Mouse (Mus musculus) 3T3-L1 (cell line): ENCODE measurements around the gene Fpr3.
A peak's percentile ranks its signal among the peaks of the same experiment; 100 is the strongest.
"Not testable (repeated sequence)": the region's sequence is repeated elsewhere in the genome, so short reads cannot be mapped to it uniquely, and the experiment has no call there.

Experiments
- DNase-seq: peaks from one replicate; pipeline ENCODE4 v3.0.0-alpha.2; 2015; ENCODE audit warnings: low read depth, low spot score

Gene Fpr3

DNA sequence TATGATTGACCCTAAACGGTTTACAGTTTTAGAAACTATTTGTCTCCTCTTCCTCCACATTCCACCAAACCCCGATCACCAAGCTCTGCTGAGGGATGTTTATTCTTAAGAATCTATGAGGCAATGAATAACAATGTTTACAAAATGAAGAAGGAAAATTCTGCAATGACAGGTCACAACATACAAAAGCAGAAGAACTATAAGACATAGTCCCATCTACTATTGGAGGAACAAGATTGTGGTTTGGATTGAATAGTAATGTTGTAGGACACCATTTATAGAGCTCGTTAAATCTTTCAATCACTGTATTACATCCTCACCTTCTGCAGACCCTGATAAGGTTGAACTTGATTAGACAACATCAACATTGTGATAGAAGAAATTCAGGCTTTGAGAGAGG, 5.0 kb upstream of the Fpr3 start:
- no peak for DNase-seq

DNA sequence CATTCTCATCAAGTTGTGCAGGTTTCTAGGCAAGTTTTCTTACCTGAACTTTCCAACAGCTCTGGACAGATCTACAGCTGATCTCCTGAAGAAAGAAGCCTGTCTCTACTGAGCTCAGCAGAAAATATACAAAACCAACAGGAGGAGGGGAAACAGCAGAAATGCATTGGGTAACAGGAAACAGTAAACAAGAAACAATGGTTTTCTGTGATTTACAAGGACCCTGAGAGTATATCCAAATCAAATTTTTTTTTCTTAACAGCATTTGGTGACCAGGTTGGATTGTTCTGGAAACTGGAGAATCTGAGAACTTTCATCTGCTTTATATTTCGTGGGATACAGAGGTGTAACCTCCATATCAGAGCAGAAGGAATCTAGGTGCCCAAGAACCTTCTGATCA, 3.8 kb upstream of the Fpr3 start, which contains the start of gene Fpr1:
TSS of gene Fpr1 (minus strand) at position 101 of the 400 bp plus-strand sequence.
- DNase-seq: no peak

DNA sequence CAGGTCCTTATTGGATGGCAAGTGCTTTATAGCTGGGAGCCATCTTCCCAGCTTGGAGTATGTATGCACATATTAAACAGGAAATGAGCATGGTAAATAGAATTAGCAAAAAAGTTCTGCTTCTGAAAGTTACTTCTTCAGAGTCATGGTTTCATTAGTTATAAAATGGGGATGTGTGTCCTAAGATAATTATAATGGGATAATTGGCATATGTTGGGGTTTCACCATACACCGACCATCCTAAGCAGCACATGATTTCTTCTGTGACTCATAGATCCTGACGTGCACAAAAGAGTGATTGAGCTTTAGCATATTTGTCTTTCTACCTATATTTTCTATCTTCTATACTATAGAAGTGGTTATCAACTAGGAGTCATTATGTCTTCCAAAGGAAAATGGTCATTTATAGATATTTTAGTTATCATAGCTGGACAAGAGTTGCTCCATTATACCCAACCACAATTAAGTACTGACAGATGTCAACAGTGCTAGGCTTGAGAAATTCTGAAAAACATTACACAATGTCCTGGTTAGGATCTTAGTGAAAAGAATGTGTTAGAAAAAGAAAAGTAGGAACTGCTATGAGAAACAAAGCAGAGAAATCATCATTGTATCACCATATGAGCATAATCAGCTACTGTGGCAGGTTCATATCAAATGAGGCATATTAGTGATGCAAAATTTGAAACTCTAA, 2.2 kb downstream of the Fpr3 start:
- no peak for DNase-seq

DNA sequence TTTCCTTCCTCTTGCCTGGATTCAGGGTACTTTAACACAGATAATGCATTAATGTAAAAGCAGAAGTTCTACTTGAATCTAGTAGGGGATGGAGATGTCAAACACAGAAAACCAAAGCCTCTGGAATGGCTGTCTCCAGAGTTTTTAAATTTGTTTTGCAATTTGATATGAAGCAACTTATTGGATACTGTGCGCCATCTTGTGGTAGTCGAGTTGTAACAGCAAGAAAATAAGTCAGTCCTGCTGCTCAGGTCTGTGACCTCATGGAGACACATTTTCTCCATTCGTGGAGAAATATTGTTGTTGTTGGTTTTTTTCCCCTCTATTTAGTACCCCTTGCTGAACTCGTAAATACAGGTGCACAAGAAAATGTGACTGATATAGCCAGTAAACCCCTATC, 8.4 kb downstream of the Fpr3 start:
- DNase-seq: peak; percentile 86

DNA sequence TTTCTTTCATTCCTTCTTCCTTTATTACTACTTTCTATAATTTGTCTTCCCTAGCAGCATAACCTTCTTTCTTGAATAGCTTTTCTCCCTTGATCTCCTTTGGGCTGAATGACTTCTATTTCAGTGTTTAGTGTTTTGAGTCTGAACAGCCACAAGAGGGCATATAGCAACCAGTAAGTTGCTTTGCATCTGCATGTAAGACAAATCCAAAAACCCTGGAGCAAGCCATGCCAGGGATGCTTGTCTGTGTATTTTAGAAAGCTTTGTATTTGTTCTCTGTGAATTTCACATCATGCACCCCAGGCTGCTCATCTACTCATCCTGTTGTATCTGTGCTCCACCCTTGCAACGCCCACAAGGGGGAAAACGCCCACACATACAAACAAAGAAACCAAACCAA, 11.6 kb downstream of the Fpr3 start:
- peak; percentile 62 for DNase-seq

DNA sequence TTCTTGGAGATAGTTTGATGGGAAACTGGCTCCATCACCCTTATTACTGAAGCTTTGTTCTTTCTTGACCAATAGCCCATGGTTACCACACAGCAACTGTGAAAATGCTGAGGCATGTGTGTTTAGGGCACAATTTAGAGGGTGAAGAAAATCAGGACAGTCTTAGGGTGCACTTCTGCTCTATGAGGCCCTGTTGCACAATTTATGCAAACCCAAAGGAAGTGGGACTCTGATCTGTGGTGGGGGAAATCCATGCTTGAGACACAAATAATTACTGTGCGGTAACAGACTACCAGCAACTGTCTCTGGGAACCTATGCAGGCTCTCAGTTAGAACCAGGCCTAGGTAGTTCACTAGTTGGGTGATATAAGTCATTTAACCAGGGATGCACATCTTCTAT, 13.1 kb downstream of the Fpr3 start:
- no peak for DNase-seq

DNA sequence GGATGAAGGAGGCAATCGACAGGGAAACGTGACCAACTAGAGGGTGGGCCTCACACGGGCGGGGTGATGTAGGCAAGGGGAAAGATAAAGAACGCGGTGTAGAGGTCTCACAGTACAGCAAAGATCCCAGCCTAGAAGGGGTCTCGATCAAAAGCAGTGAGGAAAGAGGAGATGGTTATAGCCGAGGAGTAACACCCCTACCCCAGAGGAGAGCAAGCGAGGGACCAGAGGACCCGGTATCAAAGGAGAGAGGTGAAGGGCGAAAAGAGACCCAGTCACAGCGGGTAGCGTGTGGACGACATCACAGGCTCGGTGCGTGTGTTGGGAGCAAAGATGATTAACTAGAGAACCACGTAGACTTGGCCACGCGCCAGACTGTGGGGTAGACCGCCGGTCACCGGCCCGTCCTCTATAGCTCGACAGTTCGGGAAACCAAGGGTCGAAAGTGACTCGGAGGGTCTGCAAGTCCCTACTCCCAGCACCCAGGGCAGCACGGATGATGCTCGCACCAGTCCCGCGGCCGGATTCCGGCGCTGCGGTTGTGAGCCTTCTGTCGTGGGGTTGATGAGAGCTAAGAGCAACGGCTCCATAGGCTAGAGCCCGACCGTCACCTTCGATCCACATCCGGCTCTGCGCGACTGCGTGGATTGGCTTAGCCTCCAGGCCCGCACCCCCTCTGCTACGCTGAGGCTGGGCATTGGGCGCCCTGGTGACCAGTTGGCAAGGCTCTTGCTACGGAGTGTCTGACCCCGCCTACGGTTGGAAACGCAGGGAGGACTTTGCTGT, 22.2 kb downstream of the Fpr3 start:
- no peak for DNase-seq

DNA sequence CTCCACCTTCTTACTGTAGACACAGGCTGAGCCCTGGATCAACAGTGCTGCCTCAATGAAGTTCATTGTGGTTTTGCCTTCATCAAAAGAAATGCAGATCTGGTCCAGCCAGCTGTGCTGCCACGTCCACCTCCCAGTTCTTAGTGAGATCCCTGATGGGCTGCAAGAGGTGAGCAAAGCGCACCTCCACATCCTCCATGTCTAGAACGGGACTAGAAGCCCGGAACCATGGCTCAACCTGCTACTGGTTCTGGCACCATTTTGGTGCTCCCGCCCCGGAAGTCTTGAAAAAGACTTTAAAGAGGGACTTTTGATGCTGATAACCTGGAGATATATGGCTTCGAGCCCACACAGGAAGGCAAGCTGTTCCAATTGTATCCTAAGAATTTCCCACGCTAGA, 25.0 kb downstream of the Fpr3 start:
- not testable (repeated sequence) for DNase-seq

DNA sequence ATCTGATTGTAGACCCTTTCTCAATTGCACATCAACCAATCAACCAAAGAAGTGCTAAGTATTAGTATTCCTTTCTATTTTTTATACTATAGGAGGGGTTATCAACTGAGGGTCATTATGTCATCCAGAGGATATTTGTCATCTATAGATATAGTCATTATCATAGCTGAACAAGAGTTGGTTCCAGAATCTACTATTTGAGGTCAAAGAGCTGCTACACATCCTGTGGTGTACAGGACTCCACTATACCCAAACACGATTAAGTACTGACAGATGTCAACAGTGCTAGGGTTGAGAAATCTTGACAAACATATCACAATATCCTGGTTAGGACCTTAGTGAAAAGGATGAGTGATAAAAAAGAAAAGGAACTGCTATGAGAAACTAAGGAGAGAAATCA, 29.7 kb downstream of the Fpr3 start:
- no peak for DNase-seq

DNA sequence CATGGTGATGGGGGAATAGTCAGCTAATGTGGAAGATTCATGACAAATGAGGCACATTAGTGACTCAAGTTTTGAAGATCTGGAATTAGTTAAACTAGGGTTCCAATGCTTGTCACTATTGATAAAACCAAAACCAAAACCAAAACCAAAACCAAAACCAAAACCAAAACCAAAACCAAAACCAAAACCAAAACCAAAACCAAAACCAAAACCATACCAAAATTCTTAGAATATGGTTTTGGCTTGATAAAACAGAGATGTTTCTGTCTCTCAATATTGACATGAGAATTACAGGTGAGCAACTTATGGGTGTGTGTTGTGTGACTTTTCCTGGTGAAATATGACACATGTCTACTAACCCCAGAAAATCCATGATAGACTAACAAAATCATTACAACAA, 30.1 kb downstream of the Fpr3 start:
- DNase-seq: no peak

DNA sequence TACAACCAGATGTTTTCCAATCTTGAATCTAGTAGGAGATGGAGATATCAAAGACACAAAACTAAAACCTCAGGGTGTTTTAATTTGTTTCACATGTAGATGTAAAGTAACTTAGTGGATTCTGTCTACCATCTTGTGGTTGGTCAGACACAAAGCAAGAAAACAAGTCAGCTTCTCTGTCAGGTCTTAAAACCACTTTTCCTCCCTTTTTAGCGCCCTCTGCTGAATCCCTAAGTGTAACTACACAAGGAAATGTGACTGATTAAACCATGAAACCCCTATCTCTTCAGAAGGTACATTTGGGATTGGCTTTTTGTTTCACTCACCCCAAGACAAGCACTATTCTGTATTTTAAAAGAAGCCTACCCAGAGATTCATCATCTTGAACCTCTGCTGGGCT, 85.8 kb downstream of the Fpr3 start:
- DNase-seq: peak; percentile 48

DNA sequence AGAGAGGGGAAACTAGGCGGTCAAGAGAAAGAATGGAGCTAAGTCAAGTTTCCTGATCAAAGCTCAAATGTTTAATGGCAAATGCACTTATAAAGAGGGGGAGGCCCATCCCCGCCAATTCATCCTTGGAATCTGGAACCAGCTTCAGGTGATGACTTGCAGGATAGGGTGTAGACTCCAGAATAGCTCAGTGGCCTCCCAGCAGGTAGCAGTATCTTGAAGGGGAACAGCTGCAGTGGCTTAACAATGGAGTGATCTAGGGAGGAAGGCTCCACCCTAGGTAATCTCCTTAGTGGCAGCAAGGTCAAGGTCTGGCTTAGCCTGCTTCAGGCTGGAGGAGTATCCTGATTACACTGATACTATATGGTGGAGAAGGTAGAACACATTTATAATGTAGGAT, 93.6 kb downstream of the Fpr3 start:
- not testable (repeated sequence) for DNase-seq

DNA sequence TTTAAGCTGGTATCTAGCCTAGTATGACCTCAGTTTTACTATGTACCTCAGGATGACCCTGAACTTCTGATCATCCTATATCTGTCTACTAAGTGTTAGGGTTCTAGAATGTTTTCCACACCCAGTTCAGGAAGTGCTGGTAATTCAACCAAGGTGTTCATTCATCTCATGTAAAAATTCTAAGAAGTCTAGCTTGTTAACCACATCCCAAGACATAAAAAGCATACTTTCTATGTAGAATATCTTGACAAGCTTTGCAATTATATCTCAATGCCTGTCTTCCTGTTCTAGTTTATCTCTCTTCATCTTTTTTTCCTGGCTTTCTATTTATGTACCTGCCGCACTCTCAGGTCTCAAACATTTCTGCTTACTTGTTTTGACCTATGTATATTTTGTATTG, 117.1 kb downstream of the Fpr3 start:
- no peak for DNase-seq
